Mouse (Mus musculus) hindbrain, embryonic 16.5 days (tissue): ENCODE data around the gene Isl1. TPM values are rescaled to one million over a fixed set of nuclear protein-coding genes. Genes with fewer than 3 reads are reported as not detected.

Experiments
- ATAC-seq: fragments of 200-750 bp; cut with Nextera tagmentation; 2 replicates; pipeline ENCODE4 v1.8.0; 2017; ENCODE audit warnings: moderate TSS enrichment, moderate library complexity
- H3K27ac ChIP-seq: fragments of 300-500 bp; sonication (generic); 2 replicates; pipeline ENCODE4 v1.5.1; 2014; ENCODE audit warnings: low read depth, mild to moderate bottlenecking, control low read depth, low read length, moderate library complexity
- H3K27me3 ChIP-seq: fragments of 300-500 bp; sonication (generic); replicated peaks from 2 replicates; pipeline ENCODE4 v1.6.1; 2014; ENCODE audit warnings: low read length; ENCODE audit not compliant: control insufficient read depth, insufficient read depth
- H3K36me3 ChIP-seq: fragments of 300-500 bp; sonication (generic); 2 replicates; pipeline ENCODE4 v1.6.1; 2014; ENCODE audit warnings: mild to moderate bottlenecking, low read length, moderate library complexity, mixed read lengths; ENCODE audit not compliant: control insufficient read depth, insufficient read depth
- H3K4me1 ChIP-seq: fragments of 300-500 bp; sonication (generic); 2 replicates; pipeline ENCODE4 v1.6.1; 2014; ENCODE audit warnings: low read depth, low read length; ENCODE audit not compliant: control insufficient read depth, insufficient read depth
- H3K4me2 ChIP-seq: fragments of 300-500 bp; sonication (generic); 2 replicates; pipeline ENCODE4 v1.6.1; 2014; ENCODE audit warnings: mild to moderate bottlenecking, low read length, control low read depth, moderate library complexity
- H3K4me3 ChIP-seq: fragments of 300-500 bp; sonication (generic); 2 replicates; pipeline ENCODE4 v1.5.1; 2014; ENCODE audit warnings: mild to moderate bottlenecking, low read length, control low read depth, moderate library complexity
- H3K9ac ChIP-seq: fragments of 300-500 bp; sonication (generic); 2 replicates; pipeline ENCODE4 v1.6.1; 2014; ENCODE audit warnings: low read depth, mild to moderate bottlenecking, control low read depth, low read length, moderate library complexity
- H3K9me3 ChIP-seq: fragments of 300-500 bp; sonication (generic); 2 replicates; pipeline ENCODE4 v1.6.1; 2014; ENCODE audit warnings: mild to moderate bottlenecking, low read length, moderate library complexity; ENCODE audit not compliant: control insufficient read depth
- WGBS: fragments of 180-500 bp; shearing (Covaris S2); extraction: QIAGEN DNeasy Blood & Tissue Kit; methylation state at CpG from one replicate; pipeline ENCODE4 v1.1.7; 2014; 5-methylcytosine and 5-hydroxymethylcytosine counted together
- polyA plus RNA-seq: library from polyadenylated mRNA; unstranded; fragments of >200 nt; fragmentation: Nextera tagmentation; extraction: Ambion mirVana; gene quantifications from 2 replicates; pipeline ENCODE4 v1.2.1, GENCODE M21; 2015

Gene Isl1
- polyA plus RNA-seq, result 14.6 and 29.3 TPM in 2 replicates

DNA sequence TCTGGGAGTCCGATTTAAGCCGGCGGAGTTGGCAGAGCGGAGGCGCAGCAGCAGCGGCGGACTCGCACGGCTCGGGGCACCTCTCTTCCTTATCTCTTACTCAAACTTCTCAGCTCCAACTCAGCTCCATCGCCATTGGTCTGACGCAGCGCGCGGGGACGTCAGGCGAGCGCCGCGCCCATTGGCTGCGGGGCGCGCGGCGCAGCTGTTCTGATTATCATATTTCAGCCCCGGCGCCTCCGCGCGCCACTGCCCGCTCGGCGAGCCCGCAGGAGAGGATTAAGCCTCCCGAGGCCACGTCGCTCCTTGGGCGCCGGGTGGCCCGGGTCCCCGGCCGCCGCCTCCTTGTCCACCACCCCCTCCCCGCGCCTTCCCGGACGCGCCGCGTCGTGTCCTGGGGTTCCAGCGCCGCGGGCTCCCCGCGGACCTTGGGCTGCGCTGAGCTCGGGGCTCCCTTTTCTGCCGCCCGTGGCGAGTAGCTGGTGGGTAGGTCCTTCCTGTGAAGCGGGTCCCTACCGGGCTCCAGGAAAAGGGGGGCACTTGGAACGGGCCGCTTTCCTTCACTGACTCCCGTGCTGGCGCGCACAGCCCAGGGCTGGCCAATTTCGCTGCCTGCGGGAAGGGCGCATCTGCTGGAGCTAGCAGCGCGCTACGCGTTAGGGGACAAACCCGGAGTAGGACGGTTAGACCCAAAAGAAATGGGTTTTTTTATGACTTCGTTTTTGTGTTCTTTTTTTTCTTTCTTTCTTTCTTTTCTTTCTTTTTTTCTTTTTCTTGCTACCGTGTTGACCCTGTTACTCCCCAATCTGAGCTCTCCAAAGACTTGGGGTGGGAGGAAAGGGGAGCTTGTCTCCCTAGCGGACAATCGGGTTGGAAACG is at the start of gene Isl1:
Isl1 (minus strand) TSS at position 106 of the 879 bp plus-strand sequence.
- Histone ChIP-seq H3K27me3 (peaks cover 54% of the 10 kb centered on the region), H3K36me3 (no peaks in the 10 kb centered on the region), H3K27ac (no peak within 1 kb of the TSS), H3K4me3 (peak within 1 kb of the TSS; percentile 47), H3K9me3 (peaks cover 5% of the 10 kb centered on the region), H3K9ac (peak within 1 kb of the TSS; percentile 20; the same call in 1 of the 2 replicates), H3K4me2 (peak within 1 kb of the TSS; percentile 75), H3K4me1 (peaks cover 5% of the 10 kb centered on the region)
- WGBS, result under 1% methylated on average over 76 of the region's 82 CpGs
- peak; percentile 89 for ATAC-seq

DNA sequence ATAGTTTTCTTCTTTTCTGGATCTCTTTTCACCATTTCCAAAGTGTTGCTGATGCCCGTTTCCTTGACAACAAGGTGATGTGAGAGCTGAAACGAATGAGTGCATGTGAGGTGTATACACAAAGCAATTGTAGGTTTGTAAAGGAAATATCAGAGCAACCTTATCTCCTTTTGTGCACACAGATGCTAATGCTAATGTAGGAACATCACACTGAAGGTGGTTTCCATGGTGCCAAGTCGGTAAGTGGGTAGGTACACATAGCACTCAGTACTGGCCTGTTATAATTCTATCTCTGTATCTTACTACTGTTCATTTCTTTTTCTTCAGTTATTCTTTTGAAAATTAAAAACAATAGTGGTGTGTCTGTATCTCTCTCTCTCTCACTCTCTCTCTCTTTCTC is 26.3 kb upstream of the Isl1 start:
- Histone ChIP-seq H3K27ac (no peak overlapping the region), H3K9ac (no peak overlapping the region), H3K4me1 (no peaks in the 10 kb centered on the region), H3K36me3 (no peaks in the 10 kb centered on the region), H3K9me3 (no peaks in the 10 kb centered on the region), H3K27me3 (no peaks in the 10 kb centered on the region), H3K4me3 (no peak overlapping the region), H3K4me2 (no peak overlapping the region)
- no peak for ATAC-seq
- 71% methylated on average over 3 of the region's 3 CpGs for WGBS

DNA sequence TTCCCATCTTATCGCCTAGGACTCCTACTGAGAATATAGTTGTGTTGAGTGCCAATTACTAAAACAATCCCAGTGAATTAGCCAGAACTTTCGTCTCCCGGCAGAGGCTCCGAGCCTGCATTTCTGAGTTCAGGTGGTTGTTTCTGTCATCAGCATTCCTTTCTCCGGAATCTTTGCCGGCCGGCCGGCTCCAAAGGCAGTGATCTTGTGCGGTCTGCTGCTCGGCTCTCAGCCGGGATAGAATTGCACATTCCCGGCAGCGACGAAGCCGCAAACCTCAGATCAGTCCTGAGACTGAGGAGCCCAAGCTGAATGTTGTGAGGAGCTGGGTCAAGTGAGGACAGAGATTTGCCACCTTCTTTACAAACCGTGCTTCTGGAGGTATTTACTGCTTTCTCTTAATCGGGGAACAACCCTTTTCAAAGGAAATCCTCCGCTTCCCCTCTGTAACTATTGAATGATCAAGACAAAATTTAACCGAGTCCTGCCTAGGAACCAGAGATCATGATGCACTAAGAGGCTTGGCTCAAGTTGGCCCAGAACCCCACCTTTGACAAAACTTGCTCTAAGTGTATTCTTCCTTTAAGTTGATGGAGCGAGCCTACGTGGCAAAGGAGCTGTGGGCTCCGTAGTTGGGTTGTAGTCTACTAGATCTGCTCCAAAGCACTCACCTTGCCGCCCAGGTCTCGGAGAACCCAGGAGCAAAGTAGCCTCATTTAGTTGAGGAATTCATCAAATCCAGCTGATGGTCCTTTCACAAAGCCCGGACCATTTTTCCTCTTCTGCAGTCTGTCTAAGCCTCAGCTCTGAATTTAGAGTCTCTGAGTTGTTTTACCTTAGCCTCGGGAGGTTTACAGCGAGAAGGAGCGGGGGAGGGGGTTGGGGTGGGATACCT is 4.4 kb upstream of the Isl1 start:
- Histone ChIP-seq H3K4me3 (no peak overlapping the region), H3K9ac (no peak overlapping the region), H3K9me3 (peaks cover 5% of the 10 kb centered on the region), H3K4me2 (no peak overlapping the region; the same call in 1 of the 2 replicates), H3K36me3 (no peaks in the 10 kb centered on the region), H3K4me1 (peaks cover 5% of the 10 kb centered on the region), H3K27ac (no peak overlapping the region), H3K27me3 (peaks cover 48% of the 10 kb centered on the region)
- WGBS, result under 1% methylated on average over 28 of the region's 28 CpGs
- no peak for ATAC-seq

DNA sequence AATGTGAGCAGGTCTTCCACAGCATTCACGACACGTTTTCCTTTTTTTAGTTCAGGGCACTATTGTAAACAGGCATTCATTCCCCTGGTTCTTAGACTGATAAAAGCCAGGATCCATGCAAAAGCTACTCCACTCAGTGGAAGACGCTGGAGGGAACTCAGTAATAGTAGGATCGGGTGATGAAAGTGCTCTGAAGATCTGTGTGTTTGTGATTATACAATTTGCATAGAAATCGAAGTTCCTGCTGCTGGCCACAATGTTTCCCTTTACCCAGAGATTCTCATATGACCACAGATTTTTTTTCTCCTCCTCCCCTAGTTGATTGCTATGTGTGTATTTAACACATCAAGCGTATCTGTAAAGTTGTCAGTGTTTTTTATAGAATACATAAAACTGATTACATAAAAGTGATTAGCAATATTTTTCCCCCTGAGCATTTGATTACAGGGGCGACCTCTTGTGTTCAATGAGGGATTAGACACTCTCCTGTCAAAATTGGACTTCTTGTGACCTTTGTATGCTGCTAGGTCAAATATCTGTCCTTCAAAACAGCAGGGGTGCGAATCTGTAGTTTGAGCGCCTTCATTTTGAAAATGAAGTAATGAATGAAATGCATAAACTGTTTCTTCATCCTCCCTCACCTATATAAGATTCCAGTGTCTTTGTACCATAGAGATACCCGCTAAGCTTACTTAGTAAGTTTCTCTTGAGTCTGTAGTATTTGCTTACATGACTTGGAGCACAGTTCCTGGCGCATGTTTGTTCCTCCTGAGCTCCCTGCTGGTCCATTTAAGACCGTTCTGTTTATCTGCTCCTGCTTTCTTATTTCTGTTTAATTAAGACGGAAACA is 2.6 kb upstream of the Isl1 start:
- H3K9me3 ChIP-seq, result peaks cover 5% of the 10 kb centered on the region
- WGBS, result 4% methylated on average over 13 of the region's 13 CpGs
- H3K4me1 ChIP-seq, result peaks cover 5% of the 10 kb centered on the region
- peaks cover 50% of the 10 kb centered on the region for H3K27me3 ChIP-seq
- ATAC-seq, result no peak
- no peak overlapping the region for H3K4me2 ChIP-seq
- no peaks in the 10 kb centered on the region for H3K36me3 ChIP-seq
- no peak overlapping the region for H3K9ac ChIP-seq
- H3K27ac ChIP-seq, result no peak overlapping the region
- H3K4me3 ChIP-seq, result no peak overlapping the region

DNA sequence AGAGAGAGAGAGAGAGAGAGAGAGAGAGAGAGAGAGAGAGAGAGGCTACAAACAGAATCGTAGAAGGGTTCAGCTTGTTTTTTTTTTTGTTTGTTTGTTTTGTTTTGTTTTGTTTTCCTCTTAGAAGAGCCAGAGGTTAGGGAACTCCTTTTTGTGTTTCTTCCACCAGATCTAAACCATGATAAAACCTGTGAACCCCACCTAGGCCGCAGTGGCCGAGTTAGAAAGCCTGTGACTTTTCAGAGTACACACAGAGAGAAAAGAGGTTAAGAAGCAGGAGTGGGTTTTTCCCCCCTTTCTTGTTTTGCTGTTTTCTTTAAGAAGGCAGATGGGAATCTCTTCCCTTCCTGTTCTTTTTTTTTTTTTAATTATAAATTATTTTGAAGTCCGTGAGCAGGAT is 1.5 kb upstream of the Isl1 start:
- no peak overlapping the region for H3K4me3 ChIP-seq
- 7% methylated on average over 4 of the region's 4 CpGs for WGBS

DNA sequence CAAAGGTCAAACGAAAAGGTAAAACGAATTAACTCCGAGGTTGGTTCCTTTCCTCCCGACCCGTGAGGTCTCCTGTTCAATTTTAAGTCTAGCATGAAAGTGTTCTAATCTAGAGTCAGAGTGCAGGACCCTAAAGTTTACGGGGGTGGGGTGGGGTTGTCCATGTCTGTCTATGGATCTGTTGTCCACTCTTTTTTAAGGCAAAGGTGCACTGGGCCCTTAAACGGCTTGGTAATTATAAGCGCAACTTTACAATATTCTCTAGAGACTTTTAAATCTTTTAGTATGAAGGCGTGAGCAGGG is 925 bp upstream of the Isl1 start:
- Histone ChIP-seq H3K9ac (no peak overlapping the region), H3K9me3 (peaks cover 5% of the 10 kb centered on the region), H3K4me3 (peak overlapping the region; percentile 47; the same call in 1 of the 2 replicates), H3K4me2 (no peak overlapping the region), H3K4me1 (peaks cover 5% of the 10 kb centered on the region), H3K36me3 (no peaks in the 10 kb centered on the region), H3K27me3 (peaks cover 55% of the 10 kb centered on the region), H3K27ac (no peak overlapping the region)
- under 1% methylated on average over 9 of the region's 9 CpGs for WGBS
- ATAC-seq, result no peak

More for the DNA sequence above, 1.5 kb upstream of the Isl1 start:
- no peak for ATAC-seq
- no peak overlapping the region for H3K4me2 ChIP-seq
- H3K36me3 ChIP-seq, result no peaks in the 10 kb centered on the region
- H3K9ac ChIP-seq, result no peak overlapping the region
- peaks cover 55% of the 10 kb centered on the region for H3K27me3 ChIP-seq
- peaks cover 5% of the 10 kb centered on the region for H3K9me3 ChIP-seq
- no peak overlapping the region for H3K27ac ChIP-seq
- peaks cover 5% of the 10 kb centered on the region for H3K4me1 ChIP-seq

DNA sequence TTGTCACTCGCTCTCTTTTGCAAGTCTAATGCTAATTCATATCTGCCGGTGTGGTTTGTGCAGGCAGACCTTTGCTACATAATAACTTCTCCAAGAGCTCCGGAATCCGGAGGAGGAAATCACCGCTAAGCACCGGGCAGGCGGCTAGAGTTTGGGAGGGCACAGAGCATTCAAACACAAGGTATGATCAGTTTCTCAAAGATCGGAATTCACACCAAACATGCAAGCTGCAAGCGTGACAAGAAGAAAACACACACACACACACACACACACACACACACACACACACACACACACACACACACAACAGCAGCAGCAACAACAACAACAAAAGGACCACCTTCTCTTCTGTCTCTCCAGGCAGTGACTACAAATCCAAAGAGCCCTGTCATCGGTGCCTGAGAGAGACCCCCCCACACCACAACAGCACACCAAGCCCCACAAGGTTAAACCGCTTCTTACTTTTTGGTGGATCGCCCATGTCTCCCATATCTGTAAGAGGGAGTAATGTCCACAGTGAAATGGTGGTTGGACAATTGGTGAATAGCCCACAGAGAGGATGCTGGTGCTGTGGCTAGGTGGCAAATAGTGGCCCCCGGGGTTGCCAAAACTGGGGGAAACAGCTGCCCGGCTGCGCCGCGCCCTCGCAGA is 431 bp downstream of the Isl1 start:
- peaks cover 3% of the 10 kb centered on the region for H3K9me3 ChIP-seq
- H3K27me3 ChIP-seq, result peaks cover 52% of the 10 kb centered on the region
- WGBS, result 1% methylated on average over 18 of the region's 18 CpGs
- H3K36me3 ChIP-seq, result no peaks in the 10 kb centered on the region
- ATAC-seq, result peak; percentile 50
- no peak overlapping the region for H3K9ac ChIP-seq
- H3K4me2 ChIP-seq, result peak overlapping the region; percentile 75
- peak overlapping the region; percentile 47 for H3K4me3 ChIP-seq
- H3K4me1 ChIP-seq, result peaks cover 5% of the 10 kb centered on the region
- no peak overlapping the region for H3K27ac ChIP-seq

DNA sequence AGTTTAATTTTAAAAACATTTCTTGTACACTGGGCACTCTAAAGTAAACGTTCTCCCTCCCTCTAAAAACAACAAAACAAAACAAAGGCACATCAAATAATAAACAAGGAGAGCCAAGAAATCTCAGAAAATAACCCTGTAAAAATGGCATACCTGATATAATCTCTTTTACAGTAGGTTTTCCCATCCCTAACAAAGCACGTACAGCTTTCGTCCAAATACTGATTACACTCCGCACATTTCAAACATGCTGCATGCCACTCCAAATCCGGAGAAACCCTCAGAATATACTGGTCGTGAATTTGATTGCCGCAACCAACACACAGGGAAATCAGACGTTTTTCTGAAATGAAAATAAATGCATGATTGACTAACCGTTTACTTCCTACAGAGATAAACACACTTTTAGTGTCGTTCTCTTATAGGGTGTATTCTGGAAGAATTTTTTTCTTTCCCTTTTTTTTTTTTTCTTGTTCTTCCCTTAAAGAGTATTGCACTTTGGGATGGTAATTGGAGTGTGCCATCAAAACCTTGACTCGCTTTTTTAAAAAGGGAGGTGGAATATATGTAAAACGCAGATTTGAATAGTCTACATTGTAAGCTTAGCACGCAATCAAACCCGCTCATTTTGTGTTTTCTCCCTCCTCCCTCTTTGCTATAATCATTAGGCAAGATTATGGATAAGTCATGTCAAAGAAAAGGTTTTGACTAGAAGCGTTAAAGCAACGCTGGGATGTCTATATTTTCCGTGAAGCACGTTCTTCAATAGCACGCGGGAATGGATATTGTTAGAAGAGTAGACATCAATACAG is 1.2 kb downstream of the Isl1 start:
- WGBS, result 1% methylated on average over 20 of the region's 20 CpGs
- Histone ChIP-seq H3K4me2 (no peak overlapping the region), H3K36me3 (no peaks in the 10 kb centered on the region), H3K4me3 (no peak overlapping the region), H3K27ac (no peak overlapping the region), H3K27me3 (peaks cover 57% of the 10 kb centered on the region), H3K9ac (no peak overlapping the region), H3K9me3 (no peaks in the 10 kb centered on the region), H3K4me1 (peaks cover 5% of the 10 kb centered on the region)
- no peak for ATAC-seq
